Mouse (Mus musculus): ENCODE results near the gene Gm45208. TPM values are rescaled to one million over a fixed set of nuclear protein-coding genes. Genes with fewer than 3 reads are reported as not detected.
"Not testable (repeated sequence)": the region's sequence is repeated elsewhere in the genome, so short reads cannot be mapped to it uniquely, and the experiment has no call there.

The Gm45208 gene
- polyA plus RNA-seq, 1 experiment from 2014 or later = 0.66 TPM

DNA sequence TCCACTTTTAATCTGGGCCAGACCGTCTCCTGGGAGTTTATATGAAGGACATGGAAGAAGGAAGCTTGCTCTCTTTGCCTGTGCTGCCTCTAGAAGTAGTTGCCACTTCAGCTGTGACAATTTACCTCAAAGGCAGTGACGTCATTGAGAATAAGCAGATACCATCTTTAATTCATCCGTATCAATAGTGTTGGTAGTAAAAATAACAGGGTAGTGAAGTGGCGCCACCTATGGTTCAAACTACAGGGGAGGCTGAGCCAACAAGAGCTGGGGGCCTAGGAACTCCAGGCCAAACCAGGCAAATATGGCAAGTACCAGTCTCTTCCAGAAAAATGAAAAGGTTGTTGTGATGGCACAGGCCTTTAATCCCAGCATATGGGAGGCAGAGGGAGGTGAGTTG lies 29.2 kb upstream of the Gm45208 start:
- no peak overlapping the region for H3K4me2 ChIP-seq
- no peak overlapping the region for H3K27ac ChIP-seq
- H3K27me3 ChIP-seq = no peaks in the 10 kb centered on the region
- no peak overlapping the region for H3K9ac ChIP-seq
- no peaks in the 10 kb centered on the region for H3K36me3 ChIP-seq (replicated peaks)
- H3K9me3 ChIP-seq = no peaks in the 10 kb centered on the region
- ATAC-seq (ENCODE audit: low FRiP score) = no peak
- no peaks in the 10 kb centered on the region; the same call in 1 of the 2 replicates for H3K4me1 ChIP-seq
- no peak overlapping the region for H3K4me3 ChIP-seq (replicated peaks)
- WGBS = 42% methylated on average over 4 of the region's 4 CpGs

DNA sequence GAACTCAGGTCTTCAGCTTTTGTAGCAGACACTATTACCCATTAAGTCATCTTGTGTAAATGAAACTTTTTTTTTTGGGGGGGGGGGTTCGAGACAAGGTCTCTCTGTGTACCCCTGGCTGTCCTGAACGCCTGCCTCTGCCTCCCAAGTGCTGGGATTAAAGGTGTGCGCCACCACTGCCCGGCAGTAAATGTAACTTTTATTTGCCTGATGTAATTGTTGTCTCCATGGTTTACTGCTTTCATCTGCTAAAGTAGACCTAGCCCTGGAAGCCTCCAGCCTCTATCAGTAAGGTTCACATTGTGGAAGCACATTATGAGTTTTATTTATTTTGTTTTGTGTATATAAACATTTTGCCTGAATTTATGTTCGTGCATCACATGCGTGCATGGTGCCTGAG lies 25.5 kb upstream of the Gm45208 start:
- Histone ChIP-seq H3K27me3 (no peaks in the 10 kb centered on the region), H3K9me3 (no peaks in the 10 kb centered on the region), H3K4me3 (replicated peaks) (peak overlapping the region; percentile 57; the same call in 1 of the 2 replicates), H3K4me1 (peaks cover 4% of the 10 kb centered on the region; the same call in 1 of the 2 replicates), H3K27ac (no peak overlapping the region), H3K4me2 (peak overlapping the region; percentile 35), H3K36me3 (replicated peaks) (no peaks in the 10 kb centered on the region; the same call in 1 of the 2 replicates), H3K9ac (no peak overlapping the region)
- peak; percentile 55; the same call in 1 of the 2 replicates for ATAC-seq (ENCODE audit: low FRiP score)
- WGBS = 45% methylated on average over 6 of the region's 6 CpGs

DNA sequence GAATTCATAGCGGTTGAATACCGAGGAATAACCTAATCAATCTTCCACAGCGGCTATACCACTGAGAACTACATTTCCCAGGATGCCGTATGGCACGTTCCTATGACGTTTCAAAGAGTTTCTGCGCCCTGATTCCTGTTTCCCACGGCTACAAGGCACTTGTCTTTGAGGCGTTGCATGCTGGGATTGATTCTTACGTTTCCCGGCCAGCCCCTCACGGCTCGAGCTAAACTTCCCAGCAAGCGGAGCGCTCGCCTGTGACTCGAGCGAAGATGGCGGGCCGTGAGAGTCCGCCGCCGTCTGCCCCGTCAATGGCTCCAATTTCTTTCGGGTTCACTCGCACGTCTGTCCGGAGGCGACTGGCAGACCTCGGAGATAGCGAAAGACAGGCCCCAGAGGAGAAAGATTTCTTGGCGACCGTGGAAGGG lies 25.1 kb upstream of the Gm45208 start, which contains the start of gene Gpkow:
Gene Gpkow (plus strand): TSS at position 178 of the 428 bp plus-strand sequence.
- Histone ChIP-seq H3K9ac (peak within 1 kb of the TSS; percentile 58), H3K27me3 (no peaks in the 10 kb centered on the region), H3K36me3 (replicated peaks) (no peaks in the 10 kb centered on the region; the same call in 1 of the 2 replicates), H3K4me3 (replicated peaks) (peak within 1 kb of the TSS; percentile 57), H3K9me3 (no peaks in the 10 kb centered on the region), H3K4me2 (peak within 1 kb of the TSS; percentile 56), H3K27ac (no peak within 1 kb of the TSS), H3K4me1 (peaks cover 4% of the 10 kb centered on the region; the same call in 1 of the 2 replicates)
- WGBS = 18% methylated on average over 33 of the region's 33 CpGs
- ATAC-seq (ENCODE audit: low FRiP score) = peak; percentile 94

DNA sequence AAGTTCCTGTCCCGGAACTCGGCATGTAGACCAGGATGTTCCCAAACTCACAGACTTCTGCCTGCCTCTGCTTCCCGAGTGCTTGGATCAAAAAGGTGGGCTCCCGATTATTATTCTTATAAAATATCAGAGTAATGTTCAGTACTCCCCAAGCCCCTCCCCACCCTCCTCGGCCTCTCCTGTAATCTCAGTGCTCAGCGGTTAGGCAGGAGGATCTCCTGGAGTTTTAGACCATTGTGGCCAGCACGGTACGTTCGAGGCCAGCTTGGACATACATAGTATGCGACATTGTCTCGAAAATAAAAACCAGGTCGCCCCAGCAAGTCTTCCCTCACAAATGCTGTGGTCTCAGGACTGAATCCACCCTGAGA lies 8.3 kb upstream of the Gm45208 start:
- H3K27me3 ChIP-seq; H3K9ac ChIP-seq; H3K4me1 ChIP-seq; H3K9me3 ChIP-seq; ATAC-seq (ENCODE audit: low FRiP score); H3K27ac ChIP-seq; H3K36me3 ChIP-seq (replicated peaks): not testable (repeated sequence)
- Histone ChIP-seq H3K4me2 (peak overlapping the region; percentile 46), H3K4me3 (replicated peaks) (peak overlapping the region; percentile 33)
- 28% methylated on average over 6 of the region's 12 CpGs for WGBS

GRCm38 (mm10) chrX:7714135-7714899 lies 7.7 kb upstream of the Gm45208 start, which contains the start of gene Wdr45:
Gene Wdr45, plus strand, starts transcription at chrX:7714333.
- H3K27ac ChIP-seq; H3K4me1 ChIP-seq; H3K27me3 ChIP-seq; H3K9me3 ChIP-seq; H3K9ac ChIP-seq; H3K36me3 ChIP-seq (replicated peaks): not testable (repeated sequence)
- peak within 1 kb of the TSS; percentile 46 for H3K4me2 ChIP-seq
- ATAC-seq (ENCODE audit: low FRiP score) = peak; percentile 98
- WGBS = 23% methylated on average over 46 of the region's 60 CpGs
- H3K4me3 ChIP-seq (replicated peaks) = peak within 1 kb of the TSS; percentile 33

DNA sequence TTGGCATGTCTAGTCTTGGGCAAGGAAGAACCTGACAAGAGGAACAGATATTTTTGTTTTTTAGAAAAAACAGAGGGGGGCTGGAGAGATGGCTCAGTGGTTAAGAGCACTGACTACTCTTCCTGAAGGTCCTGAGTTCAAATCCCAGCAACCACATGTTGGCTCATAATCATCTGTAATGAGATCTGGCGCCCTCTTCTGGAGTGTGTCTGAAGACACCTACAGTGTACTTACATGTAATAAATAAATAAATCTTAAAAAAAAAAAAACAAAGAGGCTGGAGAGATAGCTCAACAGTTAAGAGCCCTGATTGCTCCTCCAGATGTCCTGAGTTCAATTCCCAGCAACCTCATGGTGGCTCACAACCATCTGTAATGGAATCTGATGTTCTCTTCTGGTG lies 6.0 kb upstream of the Gm45208 start:
- not testable (repeated sequence) for H3K9me3 ChIP-seq; ATAC-seq (ENCODE audit: low FRiP score); H3K4me2 ChIP-seq; H3K36me3 ChIP-seq (replicated peaks); H3K27ac ChIP-seq; H3K4me1 ChIP-seq; H3K4me3 ChIP-seq (replicated peaks); H3K9ac ChIP-seq; H3K27me3 ChIP-seq
- 25% methylated on average over 1 of the region's 1 CpGs for WGBS

DNA sequence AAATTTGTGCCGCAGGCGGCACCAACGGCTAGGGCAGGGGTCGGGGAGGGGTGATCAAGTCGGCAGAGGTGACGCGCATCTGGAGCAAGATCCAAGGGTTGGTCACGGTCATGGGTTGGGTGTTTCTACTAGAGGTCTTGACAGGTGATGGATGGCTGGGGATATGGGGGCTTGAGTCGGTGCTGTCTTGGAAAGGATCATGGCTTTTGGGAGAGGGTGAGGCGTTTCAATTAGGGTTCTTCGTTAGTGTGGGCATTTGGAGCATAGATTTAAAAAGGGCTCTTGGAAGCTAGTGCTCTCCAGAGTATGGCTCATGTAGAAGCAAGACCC lies 202 bp downstream of the Gm45208 start:
- WGBS = 23% methylated on average over 11 of the region's 11 CpGs
- peak overlapping the region; percentile 56 for H3K9ac ChIP-seq
- ATAC-seq (ENCODE audit: low FRiP score) = peak; percentile 31; the same call in 1 of the 2 replicates
- peak overlapping the region; percentile 52 for H3K4me3 ChIP-seq (replicated peaks)
- no peaks in the 10 kb centered on the region for H3K27me3 ChIP-seq
- peak overlapping the region; percentile 62 for H3K4me2 ChIP-seq
- peaks cover 4% of the 10 kb centered on the region; the same call in 1 of the 2 replicates for H3K4me1 ChIP-seq
- H3K27ac ChIP-seq = no peak overlapping the region
- H3K9me3 ChIP-seq = no peaks in the 10 kb centered on the region
- peaks cover 10% of the 10 kb centered on the region; the same call in 1 of the 2 replicates for H3K36me3 ChIP-seq (replicated peaks)

DNA sequence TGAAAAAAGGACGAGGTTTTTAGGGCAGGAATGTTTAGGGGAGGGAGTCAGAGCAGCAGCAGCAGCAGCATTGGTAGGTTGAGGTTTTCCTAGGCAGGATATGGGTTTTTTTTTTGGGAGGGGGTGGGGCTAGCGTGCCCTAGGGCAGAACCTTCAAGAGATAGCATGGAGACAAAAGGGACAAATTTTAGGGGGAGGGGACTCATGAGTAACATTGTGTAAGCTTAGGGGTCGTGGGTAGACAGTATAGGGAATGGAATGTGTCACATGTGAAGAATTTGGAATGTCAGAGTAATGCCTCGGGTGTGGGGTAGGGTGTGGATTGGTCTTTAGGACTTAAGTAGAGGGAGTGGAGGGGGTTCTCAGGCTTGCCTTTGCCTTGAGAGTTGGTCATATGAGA lies 646 bp downstream of the Gm45208 start:
- Histone ChIP-seq H3K36me3 (replicated peaks) (peaks cover 11% of the 10 kb centered on the region; the same call in 1 of the 2 replicates), H3K27ac (no peak overlapping the region), H3K4me2 (peak overlapping the region; percentile 62), H3K4me3 (replicated peaks) (peak overlapping the region; percentile 52), H3K9me3 (no peaks in the 10 kb centered on the region), H3K9ac (peak overlapping the region; percentile 56), H3K4me1 (peaks cover 6% of the 10 kb centered on the region; the same call in 1 of the 2 replicates), H3K27me3 (no peaks in the 10 kb centered on the region)
- ATAC-seq (ENCODE audit: low FRiP score) = no peak
- 34% methylated on average over 4 of the region's 4 CpGs for WGBS

DNA sequence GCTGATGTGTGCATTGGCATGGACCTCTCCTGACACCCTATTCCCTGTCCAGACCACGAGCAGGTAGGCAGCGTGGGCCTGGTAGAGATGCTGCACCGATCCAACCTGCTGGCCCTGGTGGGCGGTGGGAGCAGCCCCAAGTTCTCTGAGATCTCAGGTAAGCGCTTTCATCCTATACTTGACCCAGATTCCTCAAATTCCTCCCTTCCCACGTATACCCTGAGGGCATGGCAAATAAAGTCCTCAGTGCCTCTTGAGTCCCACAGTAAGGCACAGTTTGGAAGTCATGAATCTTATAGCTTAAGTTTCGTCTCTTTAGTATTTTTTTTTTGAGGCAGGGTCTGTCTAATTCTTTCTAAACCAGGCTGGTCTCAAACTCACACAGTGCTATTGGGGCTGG lies 2.1 kb downstream of the Gm45208 start:
- Histone ChIP-seq H3K4me2 (no peak overlapping the region), H3K27ac (no peak overlapping the region), H3K9me3 (no peaks in the 10 kb centered on the region), H3K9ac (no peak overlapping the region), H3K4me1 (peaks cover 10% of the 10 kb centered on the region), H3K4me3 (replicated peaks) (no peak overlapping the region), H3K27me3 (no peaks in the 10 kb centered on the region), H3K36me3 (replicated peaks) (peaks cover 11% of the 10 kb centered on the region; the same call in 1 of the 2 replicates)
- ATAC-seq (ENCODE audit: low FRiP score) = no peak
- 83% methylated on average over 7 of the region's 7 CpGs for WGBS

DNA sequence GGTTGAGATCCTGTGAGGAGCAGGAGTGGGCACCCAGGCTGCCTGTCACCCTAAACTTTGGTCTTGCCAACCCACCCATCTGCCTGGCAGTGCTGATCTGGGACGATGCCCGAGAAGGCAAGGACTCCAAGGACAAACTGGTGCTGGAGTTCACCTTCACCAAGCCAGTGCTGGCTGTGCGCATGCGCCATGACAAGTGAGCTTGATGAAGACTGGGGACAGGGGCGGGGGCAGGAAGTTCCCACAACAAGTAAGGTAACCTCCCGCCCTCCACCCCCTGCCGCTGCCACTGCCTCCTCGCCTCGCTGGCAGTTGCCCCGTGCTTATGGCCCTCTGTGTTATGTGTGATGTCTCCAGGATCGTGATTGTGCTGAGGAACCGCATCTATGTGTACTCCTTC lies 3.8 kb downstream of the Gm45208 start:
- no peak for ATAC-seq (ENCODE audit: low FRiP score)
- Histone ChIP-seq H3K4me1 (peaks cover 15% of the 10 kb centered on the region), H3K4me2 (no peak overlapping the region), H3K36me3 (replicated peaks) (peaks cover 11% of the 10 kb centered on the region; the same call in 1 of the 2 replicates), H3K27me3 (no peaks in the 10 kb centered on the region), H3K4me3 (replicated peaks) (no peak overlapping the region), H3K9ac (no peak overlapping the region), H3K9me3 (no peaks in the 10 kb centered on the region), H3K27ac (no peak overlapping the region)
- WGBS = 88% methylated on average over 12 of the region's 12 CpGs

- ATAC-seq (ENCODE audit: low FRiP score) = no peak
- no peaks in the 10 kb centered on the region for H3K9me3 ChIP-seq
- H3K4me3 ChIP-seq (replicated peaks) = no peak overlapping the region
- peaks cover 15% of the 10 kb centered on the region for H3K4me1 ChIP-seq
- H3K27ac ChIP-seq = no peak overlapping the region
- H3K27me3 ChIP-seq = no peaks in the 10 kb centered on the region
- H3K36me3 ChIP-seq (replicated peaks) = peaks cover 11% of the 10 kb centered on the region; the same call in 1 of the 2 replicates
- no peak overlapping the region for H3K4me2 ChIP-seq
- 92% methylated on average over 13 of the region's 13 CpGs for WGBS
- H3K9ac ChIP-seq = no peak overlapping the region
These were observed 5.1 kb downstream of the Gm45208 start for GRCm38 (mm10) chrX:7727176-7727575.

- whole genome bisulfite sequencing = 18% methylated on average over 42 of the region's 42 CpGs
These were observed 6.3 kb downstream of the Gm45208 start, which contains the start of gene Praf2 for GRCm38 (mm10) chrX:7728215-7728921. Gene Praf2, plus strand, starts transcription at chrX:7728439.

More at GRCm38 (mm10) chrX:7728215-7728921, 6.3 kb downstream of the Gm45208 start, which contains the start of gene Praf2:
- Histone ChIP-seq H3K4me2 (peak within 1 kb of the TSS; percentile 55), H3K9ac (peak within 1 kb of the TSS; percentile 50), H3K9me3 (no peaks in the 10 kb centered on the region), H3K4me3 (replicated peaks) (peak within 1 kb of the TSS; percentile 49), H3K27me3 (no peaks in the 10 kb centered on the region), H3K36me3 (replicated peaks) (peaks cover 11% of the 10 kb centered on the region; the same call in 1 of the 2 replicates), H3K27ac (0 out of 2 replicates have a peak within 1 kb of the TSS, but pooled peaks have one; percentile 46), H3K4me1 (peaks cover 11% of the 10 kb centered on the region)
- peak; percentile 95 for ATAC-seq (ENCODE audit: low FRiP score)

Measured in forebrain, embryonic 12.5 days (tissue).